Mouse (Mus musculus) hindbrain, embryonic 16.5 days (tissue): ENCODE measurements around the gene Snx21. TPM values are rescaled to one million over a fixed set of nuclear protein-coding genes. Genes with fewer than 3 reads are reported as not detected.

Source experiments
- ATAC-seq: fragments of 200-750 bp; cut with Nextera tagmentation; 2 replicates; pipeline ENCODE4 v1.8.0; 2017; ENCODE audit warnings: moderate TSS enrichment, moderate library complexity
- H3K27ac ChIP-seq: fragments of 300-500 bp; sonication (generic); 2 replicates; pipeline ENCODE4 v1.5.1; 2014; ENCODE audit warnings: low read depth, mild to moderate bottlenecking, control low read depth, low read length, moderate library complexity
- H3K27me3 ChIP-seq: fragments of 300-500 bp; sonication (generic); replicated peaks from 2 replicates; pipeline ENCODE4 v1.6.1; 2014; ENCODE audit warnings: low read length; ENCODE audit not compliant: control insufficient read depth, insufficient read depth
- H3K36me3 ChIP-seq: fragments of 300-500 bp; sonication (generic); 2 replicates; pipeline ENCODE4 v1.6.1; 2014; ENCODE audit warnings: mild to moderate bottlenecking, low read length, moderate library complexity, mixed read lengths; ENCODE audit not compliant: control insufficient read depth, insufficient read depth
- H3K4me1 ChIP-seq: fragments of 300-500 bp; sonication (generic); 2 replicates; pipeline ENCODE4 v1.6.1; 2014; ENCODE audit warnings: low read depth, low read length; ENCODE audit not compliant: control insufficient read depth, insufficient read depth
- H3K4me2 ChIP-seq: fragments of 300-500 bp; sonication (generic); 2 replicates; pipeline ENCODE4 v1.6.1; 2014; ENCODE audit warnings: mild to moderate bottlenecking, low read length, control low read depth, moderate library complexity
- H3K4me3 ChIP-seq: fragments of 300-500 bp; sonication (generic); 2 replicates; pipeline ENCODE4 v1.5.1; 2014; ENCODE audit warnings: mild to moderate bottlenecking, low read length, control low read depth, moderate library complexity
- H3K9ac ChIP-seq: fragments of 300-500 bp; sonication (generic); 2 replicates; pipeline ENCODE4 v1.6.1; 2014; ENCODE audit warnings: low read depth, mild to moderate bottlenecking, control low read depth, low read length, moderate library complexity
- H3K9me3 ChIP-seq: fragments of 300-500 bp; sonication (generic); 2 replicates; pipeline ENCODE4 v1.6.1; 2014; ENCODE audit warnings: mild to moderate bottlenecking, low read length, moderate library complexity; ENCODE audit not compliant: control insufficient read depth
- WGBS: fragments of 180-500 bp; shearing (Covaris S2); extraction: QIAGEN DNeasy Blood & Tissue Kit; methylation state at CpG from one replicate; pipeline ENCODE4 v1.1.7; 2014; 5-methylcytosine and 5-hydroxymethylcytosine counted together
- polyA plus RNA-seq: library from polyadenylated mRNA; unstranded; fragments of >200 nt; fragmentation: Nextera tagmentation; extraction: Ambion mirVana; gene quantifications from 2 replicates; pipeline ENCODE4 v1.2.1, GENCODE M21; 2015

Snx21 gene
- polyA plus RNA-seq, 1 experiment from 2014 or later, result 45.3 TPM

GRCm38 (mm10) chr2:164835164-164835563 lies 49.5 kb downstream of the Snx21 start:
- peaks cover 17% of the 10 kb centered on the region for H3K4me1 ChIP-seq
- WGBS, result 92% methylated on average over 4 of the region's 4 CpGs
- H3K4me2 ChIP-seq, result no peak overlapping the region; the same call in none of the 2 replicates
- H3K9me3 ChIP-seq, result no peaks in the 10 kb centered on the region
- no peaks in the 10 kb centered on the region for H3K27me3 ChIP-seq
- H3K9ac ChIP-seq, result no peak overlapping the region
- H3K4me3 ChIP-seq, result no peak overlapping the region
- peaks cover 13% of the 10 kb centered on the region for H3K36me3 ChIP-seq
- H3K27ac ChIP-seq, result no peak overlapping the region
- no peak for ATAC-seq

Other genes starting within 250 kb of the Snx21 start
- gene Wfdc2, start 223.4 kb upstream of the Snx21 start, polyA plus RNA-seq, result 2.9 TPM in 2 replicates
- gene Spint3, start 212.4 kb upstream of the Snx21 start, polyA plus RNA-seq, result not detected in 2 replicates
- gene Wfdc6a, start 200.4 kb upstream of the Snx21 start, polyA plus RNA-seq, result 0.20 TPM in 2 replicates
- not detected in 2 replicates for gene Eppin, start 192.2 kb upstream of the Snx21 start, polyA plus RNA-seq
- gene Wfdc6b, start 172.3 kb upstream of the Snx21 start, polyA plus RNA-seq, result not detected in 2 replicates
- not detected in 2 replicates for gene Wfdc8, start 172.2 kb upstream of the Snx21 start, polyA plus RNA-seq
- not detected in 2 replicates for gene Wfdc16, start 147.0 kb upstream of the Snx21 start, polyA plus RNA-seq
- gene Wfdc10, start 129.8 kb upstream of the Snx21 start, polyA plus RNA-seq, result not detected in 2 replicates
- not detected in 2 replicates for gene Wfdc9, start 129.2 kb upstream of the Snx21 start, polyA plus RNA-seq
- gene Wfdc11, start 111.7 kb upstream of the Snx21 start, polyA plus RNA-seq, result not detected in 2 replicates
- gene Wfdc13, start 100.7 kb upstream of the Snx21 start, polyA plus RNA-seq, result 0.15 TPM in 1 of 2 replicates, not detected in the other
- not detected in 2 replicates for gene Spint4, start 87.3 kb upstream of the Snx21 start, polyA plus RNA-seq
- not detected in 2 replicates for gene Spint5, start 70.5 kb upstream of the Snx21 start, polyA plus RNA-seq
- 1.6 and 1.7 TPM in 2 replicates for gene Wfdc3, start 39.9 kb upstream of the Snx21 start, polyA plus RNA-seq
- gene Dnttip1, start 39.8 kb upstream of the Snx21 start, polyA plus RNA-seq, result 55.9 and 60.0 TPM in 2 replicates
- gene Ube2c, start 15.9 kb upstream of the Snx21 start, polyA plus RNA-seq, result 69.0 and 75.0 TPM in 2 replicates
- gene Tnnc2, start 5.9 kb upstream of the Snx21 start, polyA plus RNA-seq, result 0.68 and 44.8 TPM in 2 replicates
- 22.2 TPM in 2 replicates for gene Acot8, start 19.1 kb downstream of the Snx21 start, polyA plus RNA-seq
- 16.4 and 17.1 TPM in 2 replicates for gene Zswim3, start 19.3 kb downstream of the Snx21 start, polyA plus RNA-seq
- gene Zswim1, start 36.9 kb downstream of the Snx21 start, polyA plus RNA-seq, result 26.1 and 32.7 TPM in 2 replicates
- gene Spata25, start 42.7 kb downstream of the Snx21 start, polyA plus RNA-seq, result not detected in 2 replicates
- 108 and 114 TPM in 2 replicates for gene Ctsa, start 47.0 kb downstream of the Snx21 start, polyA plus RNA-seq
- gene Neurl2, start 47.6 kb downstream of the Snx21 start, polyA plus RNA-seq, result 6.7 and 7.8 TPM in 2 replicates
- 127 and 140 TPM in 2 replicates for gene Pltp, start 71.9 kb downstream of the Snx21 start, polyA plus RNA-seq
- 71.3 and 77.6 TPM in 2 replicates for gene Pcif1, start 93.5 kb downstream of the Snx21 start, polyA plus RNA-seq
- gene Zfp335, start 125.9 kb downstream of the Snx21 start, polyA plus RNA-seq, result 13.4 and 17.1 TPM in 2 replicates
- gene Mmp9, start 155.0 kb downstream of the Snx21 start, polyA plus RNA-seq, result 22.5 and 29.3 TPM in 2 replicates
- 52.7 and 54.9 TPM in 2 replicates for gene Slc12a5, start 175.0 kb downstream of the Snx21 start, polyA plus RNA-seq
- gene Ncoa5, start 249.0 kb downstream of the Snx21 start, polyA plus RNA-seq, result 83.8 and 90.0 TPM in 2 replicates